In the genomic region with DNA sequence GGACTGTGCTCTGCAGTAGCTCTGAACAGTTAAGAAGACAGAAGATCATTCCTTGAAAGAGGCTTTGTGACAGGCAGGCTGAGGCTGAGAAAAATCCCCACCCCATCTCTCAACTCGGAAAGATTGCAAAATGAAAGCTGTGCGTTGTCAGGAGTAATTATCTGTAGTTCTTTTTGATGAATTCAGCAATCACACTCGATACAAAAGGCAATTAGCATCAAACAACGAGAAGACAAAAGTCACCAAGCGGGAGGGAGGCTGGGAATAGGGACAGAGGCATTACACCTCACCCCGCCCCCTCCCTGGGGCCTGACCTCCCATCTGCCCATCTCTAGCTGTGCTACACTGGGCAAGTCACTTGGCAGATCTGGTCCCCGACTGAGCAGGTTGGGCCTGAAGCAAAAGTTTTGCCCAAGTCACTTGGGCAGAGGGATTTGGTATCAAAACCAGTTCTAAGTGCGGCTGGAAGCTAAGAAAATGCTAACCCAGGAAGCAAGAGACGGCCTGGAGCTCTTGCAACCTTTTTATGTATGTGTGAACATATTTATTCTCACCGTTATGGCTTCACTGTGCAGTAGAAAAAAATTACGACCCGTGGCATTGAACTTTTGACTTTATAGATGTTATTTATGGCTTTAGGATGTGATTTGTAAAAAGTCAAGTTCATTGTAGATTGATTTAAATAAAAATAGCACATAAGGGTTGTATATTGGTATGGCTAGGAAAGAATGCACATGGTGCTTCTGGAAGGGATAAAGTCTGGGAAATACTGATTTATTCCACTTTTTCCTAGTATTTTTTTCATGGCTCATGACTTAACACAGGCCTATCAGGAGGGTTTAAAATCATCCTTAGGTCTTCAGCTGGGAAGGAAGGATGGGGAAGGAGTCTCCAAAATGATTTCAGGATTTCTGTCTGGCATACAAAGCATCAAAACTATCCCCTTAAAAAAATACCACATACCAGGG, we compare ENCODE assay signal across 18 mouse cellular contexts. TPM values are rescaled to one million over a fixed set of nuclear protein-coding genes. Genes with fewer than 3 reads are reported as not detected.
DNase-seq lines count a peak whose midpoint lies in the region; ATAC-seq and TF ChIP-seq lines count a peak whose summit lies in the region.
"Had no signal": no experiment of that assay in that cellular context is flagged by ENCODE, and none has a peak within 500 bp of the region (broad histone marks: within the 10 kb centered on the region; RNA-seq: fewer than 3 reads in every experiment).

No protein-coding gene starts in this region.

- no peak overlapping the region for H3K9ac ChIP-seq in hindbrain, embryonic 16.5 days (ENCODE audit: low read depth, low read length)
- no peak overlapping the region for H3K9ac ChIP-seq in hindbrain, postnatal 0 days (replicated peaks; ENCODE audit: low read length)
- peak overlapping the region; percentile 28; the same call in 1 of the 2 replicates for H3K9ac ChIP-seq in neural tube, embryonic 11.5 days (ENCODE audit: low read length)
- 0 out of 2 replicates have a peak overlapping the region, but pooled peaks have one; percentile 16 for H3K9ac ChIP-seq in embryonic facial prominence, embryonic 13.5 days
- no peak overlapping the region for H3K9ac ChIP-seq in stomach, postnatal 0 days (ENCODE audit: low read length)
- H3K9ac ChIP-seq: embryonic facial prominence, embryonic 15.5 days; forebrain, embryonic 13.5 days; liver, postnatal 0 days had no signal

- peak overlapping the region; percentile 17; the same call in 1 of the 2 replicates for H3K4me2 ChIP-seq in hindbrain, embryonic 16.5 days (ENCODE audit: low read length)
- no peak overlapping the region for H3K4me2 ChIP-seq in hindbrain, postnatal 0 days (ENCODE audit: low read depth, low read length)
- H3K4me2 ChIP-seq in neural tube, embryonic 11.5 days (ENCODE audit: low read depth) = no peak overlapping the region; the same call in 1 of the 2 replicates
- H3K4me2 ChIP-seq in embryonic facial prominence, embryonic 13.5 days = no peak overlapping the region
- H3K4me2 ChIP-seq in stomach, postnatal 0 days (replicated peaks; ENCODE audit: low read depth) = no peak overlapping the region
- H3K4me2 ChIP-seq: embryonic facial prominence, embryonic 15.5 days; forebrain, embryonic 13.5 days had no signal

- H3K27me3 ChIP-seq in hindbrain, embryonic 16.5 days (replicated peaks; ENCODE audit: control insufficient read depth, insufficient read depth, low read length) = no peaks in the 10 kb centered on the region
- H3K27me3 ChIP-seq in hindbrain, postnatal 0 days (ENCODE audit: insufficient read depth, low read length) = no peaks in the 10 kb centered on the region
- no peaks in the 10 kb centered on the region for H3K27me3 ChIP-seq in neural tube, embryonic 11.5 days (ENCODE audit: control insufficient read depth, insufficient read depth, low read length)
- no peaks in the 10 kb centered on the region for H3K27me3 ChIP-seq in embryonic facial prominence, embryonic 13.5 days
- no peaks in the 10 kb centered on the region for H3K27me3 ChIP-seq in stomach, postnatal 0 days (ENCODE audit: control insufficient read depth, insufficient read depth, low read length)
- H3K27me3 ChIP-seq: embryonic facial prominence, embryonic 15.5 days; forebrain, embryonic 13.5 days had no signal

- no peak for ATAC-seq in hindbrain, embryonic 16.5 days
- ATAC-seq in hindbrain, postnatal 0 days = no peak
- ATAC-seq in neural tube, embryonic 11.5 days (ENCODE audit: insufficient read depth, low FRiP score, low TSS enrichment) = 0 out of 2 replicates have a peak, but pooled peaks have one; percentile 61
- ATAC-seq in embryonic facial prominence, embryonic 13.5 days (ENCODE audit: insufficient number of reproducible peaks, insufficient read depth, low FRiP score, low TSS enrichment, low read depth) = no peak
- ATAC-seq in stomach, postnatal 0 days (ENCODE audit: low FRiP score, low TSS enrichment) = no peak
- ATAC-seq: activated CD4-positive, CD25-positive, alpha-beta regulatory T cell, adult 4 months; forebrain, embryonic 13.5 days; liver, postnatal 0 days had no signal

- no peak for DNase-seq in hindbrain, postnatal 0 days (ENCODE audit: low spot score)
- no peak for DNase-seq in neural tube, embryonic 11.5 days (ENCODE audit: low spot score)
- DNase-seq in neural tube, embryonic 10.5 days (ENCODE audit: extremely low spot score, low spot score) = no peak
- no peak for DNase-seq in right cerebral cortex, postnatal 36 days (ENCODE audit: low spot score in 2 of 2)
- no peak for DNase-seq in stomach, postnatal 0 days (ENCODE audit: low spot score)
- DNase-seq: cerebellum, postnatal 14 days; gastrocnemius, adult 2 months; heart, adult 2 months; kidney, adult 9 months; liver, postnatal 0 days; lung, postnatal 4 days; right cerebral cortex, postnatal 25 days; thymus, adult 18-20 months had no signal

- no peak for TF ChIP-seq EP300 in stomach, postnatal 0 days (optimal IDR thresholded peaks at IDR 0.05)

- no peaks in the 10 kb centered on the region for H3K36me3 ChIP-seq in hindbrain, embryonic 16.5 days (ENCODE audit: control insufficient read depth, insufficient read depth, low read length)
- no peaks in the 10 kb centered on the region for H3K36me3 ChIP-seq in hindbrain, postnatal 0 days (ENCODE audit: insufficient read depth, low read length)
- H3K36me3 ChIP-seq in neural tube, embryonic 11.5 days (ENCODE audit: control insufficient read depth, insufficient read depth, low read length) = no peaks in the 10 kb centered on the region
- H3K36me3 ChIP-seq in embryonic facial prominence, embryonic 13.5 days = no peaks in the 10 kb centered on the region
- no peaks in the 10 kb centered on the region for H3K36me3 ChIP-seq in stomach, postnatal 0 days (ENCODE audit: control insufficient read depth, insufficient read depth, low read length)
- H3K36me3 ChIP-seq: embryonic facial prominence, embryonic 15.5 days had no signal

- H3K9me3 ChIP-seq in hindbrain, embryonic 16.5 days (ENCODE audit: control insufficient read depth, low read length) = no peaks in the 10 kb centered on the region
- no peaks in the 10 kb centered on the region for H3K9me3 ChIP-seq in hindbrain, postnatal 0 days (ENCODE audit: low read length)
- no peaks in the 10 kb centered on the region for H3K9me3 ChIP-seq in neural tube, embryonic 11.5 days (ENCODE audit: control insufficient read depth, low read length)
- no peaks in the 10 kb centered on the region for H3K9me3 ChIP-seq in embryonic facial prominence, embryonic 13.5 days
- H3K9me3 ChIP-seq in stomach, postnatal 0 days (ENCODE audit: control insufficient read depth, low read length) = no peaks in the 10 kb centered on the region
- H3K9me3 ChIP-seq: embryonic facial prominence, embryonic 15.5 days; forebrain, embryonic 13.5 days had no signal

- peaks cover 6% of the 10 kb centered on the region for H3K4me1 ChIP-seq in hindbrain, embryonic 16.5 days (ENCODE audit: control insufficient read depth, insufficient read depth, low read depth, low read length)
- peaks cover 9% of the 10 kb centered on the region for H3K4me1 ChIP-seq in hindbrain, postnatal 0 days (ENCODE audit: insufficient read depth, low read length)
- H3K4me1 ChIP-seq in neural tube, embryonic 11.5 days (ENCODE audit: control insufficient read depth, insufficient read depth, low read length) = no peaks in the 10 kb centered on the region; the same call in 1 of the 2 replicates
- peaks cover 11% of the 10 kb centered on the region for H3K4me1 ChIP-seq in embryonic facial prominence, embryonic 13.5 days
- no peaks in the 10 kb centered on the region for H3K4me1 ChIP-seq in stomach, postnatal 0 days (replicated peaks; ENCODE audit: control insufficient read depth, insufficient read depth)

- 39% methylated on average over 12 of the region's 12 CpGs for WGBS in hindbrain, embryonic 16.5 days
- 46% methylated on average over 12 of the region's 12 CpGs for WGBS in hindbrain, postnatal 0 days
- 29% methylated on average over 12 of the region's 12 CpGs for WGBS in neural tube, embryonic 11.5 days
- WGBS in embryonic facial prominence, embryonic 13.5 days = 47% methylated on average over 12 of the region's 12 CpGs
- WGBS in stomach, postnatal 0 days = 58% methylated on average over 12 of the region's 12 CpGs

- no peak overlapping the region for H3K27ac ChIP-seq in hindbrain, embryonic 16.5 days (ENCODE audit: low read depth, low read length)
- no peak overlapping the region for H3K27ac ChIP-seq in hindbrain, postnatal 0 days
- no peak overlapping the region for H3K27ac ChIP-seq in neural tube, embryonic 11.5 days (ENCODE audit: low read depth, low read length)
- no peak overlapping the region for H3K27ac ChIP-seq in embryonic facial prominence, embryonic 13.5 days
- no peak overlapping the region for H3K27ac ChIP-seq in stomach, postnatal 0 days (replicated peaks)
- H3K27ac ChIP-seq: embryonic facial prominence, embryonic 15.5 days; forebrain, embryonic 13.5 days; gastrocnemius, adult 2 months; heart, adult 2 months had no signal

- H3K4me3 ChIP-seq in hindbrain, embryonic 16.5 days (ENCODE audit: low read length) = no peak overlapping the region
- H3K4me3 ChIP-seq in hindbrain, postnatal 0 days (ENCODE audit: low read length) = no peak overlapping the region
- H3K4me3 ChIP-seq in neural tube, embryonic 11.5 days (ENCODE audit: low read depth, low read length) = no peak overlapping the region
- H3K4me3 ChIP-seq in embryonic facial prominence, embryonic 13.5 days = no peak overlapping the region
- H3K4me3 ChIP-seq in stomach, postnatal 0 days (ENCODE audit: low read depth, low read length) = no peak overlapping the region
- H3K4me3 ChIP-seq: embryonic facial prominence, embryonic 15.5 days; forebrain, embryonic 13.5 days; gastrocnemius, adult 2 months; heart, adult 2 months had no signal

- no peak for TF ChIP-seq CTCF in hindbrain, postnatal 0 days (IDR thresholded peaks at IDR 0.05; ENCODE audit: low read depth)
- no peak for TF ChIP-seq CTCF in stomach, postnatal 0 days (IDR thresholded peaks at IDR 0.05; ENCODE audit: low read depth)

RNA-seq across cellular contexts. Expression of a gene that starts 29.8 kb away (rescaled TPM):
- polyA plus RNA-seq in hindbrain, embryonic 16.5 days (2015; fragmentation: Nextera tagmentation; extraction: Ambion mirVana) = 7.2 and 7.9 TPM in 2 replicates
- total RNA-seq in hindbrain, postnatal 0 days (2014; rRNA removed) = 9.1 and 10.1 TPM in 2 replicates
- 9.3 and 9.4 TPM in 2 replicates for polyA plus RNA-seq in hindbrain, postnatal 0 days (2015; fragmentation: Nextera tagmentation; extraction: Ambion mirVana)
- polyA plus RNA-seq in neural tube, embryonic 11.5 days (2014; fragmentation: Nextera tagmentation; extraction: Ambion mirVana) = 0.76 and 0.92 TPM in 2 replicates
- 4.8 and 5.1 TPM in 2 replicates for polyA plus RNA-seq in embryonic facial prominence, embryonic 13.5 days (2015; fragmentation: Nextera tagmentation; extraction: Ambion mirVana)
- 3.9 and 4.8 TPM in 2 replicates for polyA plus RNA-seq in stomach, postnatal 0 days (2015; fragmentation: Nextera tagmentation; extraction: Ambion mirVana)

Comparison
In these comparisons a context has a peak if more than half of its experiments do, and no peak if none do; other contexts are left out.
1. H3K9ac ChIP-seq: peak in neural tube, embryonic 11.5 days (single experiment) and embryonic facial prominence, embryonic 13.5 days (single experiment); none in hindbrain, embryonic 16.5 days (single experiment), hindbrain, postnatal 0 days (single experiment) and stomach, postnatal 0 days (single experiment).